Mouse (Mus musculus) retina, embryonic 14.5 days (tissue): Measurements from ENCODE around the gene Crabp2.
A peak's percentile ranks its signal among the peaks of the same experiment; 100 is the strongest.

Experiments
- DNase-seq: peaks from one replicate; pipeline ENCODE4 v3.0.0-alpha.2; 2015; ENCODE audit warnings: low spot score

Gene Crabp2

GRCm38 (mm10) chr3:87958967-87959366 is 10.5 kb downstream of the Crabp2 start:
- no peak for DNase-seq

GRCm38 (mm10) chr3:87959371-87959770 is 10.9 kb downstream of the Crabp2 start:
- no peak for DNase-seq

- DNase-seq, result no peak
These were observed 11.7 kb downstream of the Crabp2 start for GRCm38 (mm10) chr3:87960191-87960585.

- peak; percentile 97 for DNase-seq
These were observed 12.2 kb downstream of the Crabp2 start for GRCm38 (mm10) chr3:87960586-87961191.

GRCm38 (mm10) chr3:87970184-87970938 is 21.9 kb downstream of the Crabp2 start:
- DNase-seq, result peak; percentile 87

- peak; percentile 93 for DNase-seq
These were observed 22.5 kb downstream of the Crabp2 start, which contains the start of gene Nes for GRCm38 (mm10) chr3:87970939-87971488. Gene Nes, plus strand, starts transcription at chr3:87971078.

- no peak for DNase-seq
These were observed 23.2 kb downstream of the Crabp2 start for GRCm38 (mm10) chr3:87971489-87972202.

- no peak for DNase-seq
These were observed 23.8 kb downstream of the Crabp2 start for GRCm38 (mm10) chr3:87972203-87972664.

- DNase-seq, result no peak
These were observed 24.3 kb downstream of the Crabp2 start for GRCm38 (mm10) chr3:87972776-87973175.

- DNase-seq, result no peak
These were observed 25.3 kb downstream of the Crabp2 start for GRCm38 (mm10) chr3:87973593-87974380.

GRCm38 (mm10) chr3:87974381-87974987 is 26.0 kb downstream of the Crabp2 start:
- DNase-seq, result peak; percentile 84

- DNase-seq, result no peak
These were observed 31.0 kb downstream of the Crabp2 start for GRCm38 (mm10) chr3:87979493-87979892.

GRCm38 (mm10) chr3:87980085-87980484 is 31.6 kb downstream of the Crabp2 start:
- no peak for DNase-seq

- DNase-seq, result no peak
These were observed 32.3 kb downstream of the Crabp2 start for GRCm38 (mm10) chr3:87980728-87981127.

GRCm38 (mm10) chr3:87981214-87981760 is 32.8 kb downstream of the Crabp2 start:
- no peak for DNase-seq

GRCm38 (mm10) chr3:87981894-87982835 is 33.7 kb downstream of the Crabp2 start:
- no peak for DNase-seq

GRCm38 (mm10) chr3:87982836-87983601 is 34.6 kb downstream of the Crabp2 start:
- peak; percentile 69 for DNase-seq

GRCm38 (mm10) chr3:87983627-87984026 is 35.2 kb downstream of the Crabp2 start:
- DNase-seq, result no peak

GRCm38 (mm10) chr3:87984094-87984493 is 35.6 kb downstream of the Crabp2 start:
- no peak for DNase-seq
